ENCODE assay signal across 10 mouse cellular contexts in the genomic region with DNA sequence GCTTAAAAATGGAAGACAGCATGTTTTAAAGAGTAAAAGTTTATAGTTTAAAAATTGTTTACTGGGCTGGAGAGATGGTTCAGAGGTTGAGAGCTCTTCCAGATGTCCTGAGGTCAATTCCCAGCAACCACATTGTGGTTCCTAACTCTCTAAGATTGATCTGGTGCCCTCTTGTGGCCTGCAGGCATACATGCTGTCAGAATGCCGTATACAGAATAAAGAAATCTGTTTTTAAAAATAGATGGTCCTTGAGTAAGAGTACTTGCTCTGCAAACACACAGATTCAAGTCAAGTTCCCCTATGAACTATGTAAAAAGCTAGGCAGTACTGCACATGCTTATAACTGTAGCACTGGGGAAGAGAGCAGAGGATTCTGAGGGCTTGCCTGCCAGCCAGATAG. TPM values are rescaled to one million over a fixed set of nuclear protein-coding genes. Genes with fewer than 3 reads are reported as not detected.
DNase-seq lines count a peak whose midpoint lies in the region.
"Had no signal": no experiment of that assay in that cellular context is flagged by ENCODE, and none has a peak within 500 bp of the region (broad histone marks: within the 10 kb centered on the region; RNA-seq: fewer than 3 reads in every experiment).

No protein-coding gene starts in this region.

- DNase-seq in adrenal gland, postnatal 10 days = peak; percentile 15
- no peak for DNase-seq in adrenal gland, adult 18-20 months (ENCODE audit: low spot score in 2 of 2)
- peak; percentile 19 to 65 for DNase-seq in kidney, postnatal 36 days
- no peak for DNase-seq in kidney, postnatal 14 days
- DNase-seq in brain, adult 2 months (ENCODE audit: low read depth, low spot score) = peak; percentile 12
- DNase-seq in lung, postnatal 36 days = peak; percentile 50
- no peak for DNase-seq in cerebellum, adult 9-11 months
- DNase-seq in heart, postnatal 25 days (ENCODE audit: low spot score) = no peak
- DNase-seq: cerebellum, postnatal 14 days; gastrocnemius, postnatal 25 days had no signal

- intact Hi-C loops in heart, postnatal 25 days (cut with DNase I) = no loop called here

RNA-seq across cellular contexts. Expression of a gene that starts 43.3 kb away (rescaled TPM):
- total RNA-seq in adrenal gland, postnatal 10 days (2021) = 10 to 100 TPM; 61.5 to 81.2 TPM
- 100 to 1,000 TPM; 103 to 127 TPM for total RNA-seq in adrenal gland, adult 18-20 months (2021)
- total RNA-seq in heart, postnatal 25 days (2021) = 10 to 100 TPM; 19.5 to 20.5 TPM

RNA-seq across cellular contexts. Expression of a gene that starts 43.3 kb away (rescaled TPM):
- 10 to 100 TPM; 53.5 to 65.9 TPM for total RNA-seq in adrenal gland, postnatal 10 days (2021)
- total RNA-seq in adrenal gland, adult 18-20 months (2021) = 10 to 100 TPM; 38.5 to 48.1 TPM
- total RNA-seq in heart, postnatal 25 days (2021) = 10 to 100 TPM; 54.0 to 58.2 TPM

Comparison
In these comparisons a context has a peak if more than half of its experiments do, and no peak if none do; other contexts are left out.
1. DNase-seq: peak in adrenal gland, postnatal 10 days (single experiment), kidney, postnatal 36 days (2 of 2), brain, adult 2 months (single experiment) and lung, postnatal 36 days (single experiment); none in adrenal gland, adult 18-20 months (0 of 2), kidney, postnatal 14 days (single experiment), cerebellum, adult 9-11 months (single experiment) and heart, postnatal 25 days (single experiment).